23 mouse cellular contexts compared by ENCODE assay signal in the genomic region with DNA sequence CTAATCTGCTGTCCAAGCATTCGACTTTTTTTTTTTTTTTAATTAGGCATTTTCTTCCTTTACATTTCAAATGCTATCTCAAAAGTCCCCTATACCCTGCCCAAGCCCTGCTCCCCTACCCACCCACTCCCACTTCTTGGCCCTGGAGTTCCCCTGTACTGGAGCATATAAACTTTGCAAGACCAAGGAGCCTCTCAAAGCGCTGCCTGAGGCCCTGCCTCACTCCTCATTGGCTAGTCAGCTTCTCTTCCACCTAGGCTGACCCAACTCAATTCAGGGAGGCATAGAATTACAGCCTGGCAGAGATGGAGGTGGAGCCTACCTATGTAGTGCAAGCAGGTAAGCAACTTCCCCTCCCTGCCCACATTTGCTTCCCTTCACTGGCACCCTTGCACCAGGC.
DNase-seq lines count a peak whose midpoint lies in the region; ATAC-seq lines count a peak whose summit lies in the region.
"Had no signal": no experiment of that assay in that cellular context is flagged by ENCODE, and none has a peak within 500 bp of the region (broad histone marks: within the 10 kb centered on the region; RNA-seq: fewer than 3 reads in every experiment).

No protein-coding gene starts in this region.

- no peaks in the 10 kb centered on the region for H3K4me1 ChIP-seq in kidney, embryonic 16.5 days (ENCODE audit: insufficient read depth, low read length)
- no peaks in the 10 kb centered on the region for H3K4me1 ChIP-seq in kidney, embryonic 14.5 days (ENCODE audit: control insufficient read depth, insufficient read depth, low read length)
- 0 out of 2 replicates have a peak, but pooled peaks cover 5% of the 10 kb centered on the region for H3K4me1 ChIP-seq in limb, embryonic 13.5 days
- H3K4me1 ChIP-seq: embryonic facial prominence, embryonic 10.5 days; embryonic facial prominence, embryonic 12.5 days; forebrain, embryonic 13.5 days; forebrain, embryonic 15.5 days had no signal

- H3K9ac ChIP-seq in kidney, embryonic 16.5 days (replicated peaks; ENCODE audit: low read length) = no peak overlapping the region
- no peak overlapping the region for H3K9ac ChIP-seq in kidney, embryonic 14.5 days (ENCODE audit: low read depth, low read length)
- H3K9ac ChIP-seq in limb, embryonic 13.5 days = no peak overlapping the region
- H3K9ac ChIP-seq: embryonic facial prominence, embryonic 12.5 days; forebrain, embryonic 13.5 days; forebrain, embryonic 15.5 days had no signal

- H3K4me3 ChIP-seq in kidney, embryonic 16.5 days (ENCODE audit: low read length) = no peak overlapping the region
- H3K4me3 ChIP-seq in kidney, embryonic 14.5 days (ENCODE audit: low read length) = no peak overlapping the region
- H3K4me3 ChIP-seq in limb, embryonic 13.5 days = no peak overlapping the region
- H3K4me3 ChIP-seq: embryonic facial prominence, embryonic 10.5 days; embryonic facial prominence, embryonic 12.5 days; forebrain, embryonic 13.5 days; forebrain, embryonic 15.5 days had no signal

- peak; percentile 27; the same call in 1 of the 2 replicates for ATAC-seq in kidney, embryonic 16.5 days (ENCODE audit: low FRiP score, low TSS enrichment)
- ATAC-seq in kidney, embryonic 14.5 days (ENCODE audit: low FRiP score, low TSS enrichment) = no peak
- 0 out of 2 replicates have a peak, but pooled peaks have one; percentile 28 for ATAC-seq in limb, embryonic 13.5 days (ENCODE audit: low FRiP score, low read depth)
- ATAC-seq: activated CD4-positive, CD25-positive, alpha-beta regulatory T cell, adult 4 months; CD4-positive, CD25-positive, alpha-beta regulatory T cell, adult 4 months; forebrain, embryonic 13.5 days; forebrain, embryonic 15.5 days; Patski had no signal

- no peak overlapping the region for H3K4me2 ChIP-seq in kidney, embryonic 16.5 days (replicated peaks; ENCODE audit: low read depth, low read length)
- no peak overlapping the region for H3K4me2 ChIP-seq in kidney, embryonic 14.5 days (replicated peaks; ENCODE audit: low read depth, low read length)
- H3K4me2 ChIP-seq in limb, embryonic 13.5 days (replicated peaks) = no peak overlapping the region
- H3K4me2 ChIP-seq: embryonic facial prominence, embryonic 12.5 days; forebrain, embryonic 13.5 days; forebrain, embryonic 15.5 days had no signal

- no peak overlapping the region for H3K27ac ChIP-seq in kidney, embryonic 16.5 days (ENCODE audit: low read length)
- no peak overlapping the region for H3K27ac ChIP-seq in kidney, embryonic 14.5 days (ENCODE audit: low read depth, low read length)
- no peak overlapping the region for H3K27ac ChIP-seq in limb, embryonic 13.5 days
- H3K27ac ChIP-seq: embryonic facial prominence, embryonic 10.5 days; embryonic facial prominence, embryonic 12.5 days; forebrain, embryonic 13.5 days; forebrain, embryonic 15.5 days had no signal

- H3K9me3 ChIP-seq in kidney, embryonic 16.5 days (ENCODE audit: low read length) = no peaks in the 10 kb centered on the region
- no peaks in the 10 kb centered on the region for H3K9me3 ChIP-seq in kidney, embryonic 14.5 days (ENCODE audit: control insufficient read depth, low read length)
- H3K9me3 ChIP-seq in limb, embryonic 13.5 days = no peaks in the 10 kb centered on the region
- H3K9me3 ChIP-seq: embryonic facial prominence, embryonic 10.5 days; embryonic facial prominence, embryonic 12.5 days; forebrain, embryonic 13.5 days; forebrain, embryonic 15.5 days had no signal

- 59% methylated on average over 2 of the region's 2 CpGs for WGBS in kidney, embryonic 16.5 days
- 52% methylated on average over 2 of the region's 2 CpGs for WGBS in kidney, embryonic 14.5 days
- WGBS in limb, embryonic 13.5 days = 63% methylated on average over 2 of the region's 2 CpGs

- no peaks in the 10 kb centered on the region for H3K36me3 ChIP-seq in kidney, embryonic 16.5 days (ENCODE audit: insufficient read depth, low read length)
- no peaks in the 10 kb centered on the region for H3K36me3 ChIP-seq in kidney, embryonic 14.5 days (ENCODE audit: control insufficient read depth, insufficient read depth, low read length)
- no peaks in the 10 kb centered on the region for H3K36me3 ChIP-seq in limb, embryonic 13.5 days
- H3K36me3 ChIP-seq: embryonic facial prominence, embryonic 10.5 days; embryonic facial prominence, embryonic 12.5 days; forebrain, embryonic 15.5 days; G1E had no signal

- peak; percentile 74 for DNase-seq in heart, adult 11 months
- no peak for DNase-seq in heart, postnatal 36 days
- DNase-seq: adrenal gland, adult 8-10 months; adrenal gland, postnatal 14 days; adrenal gland, postnatal 36 days; B cell, adult 2 months; cerebellum, adult 11-12 months; cerebellum, adult 2 months; cerebellum, adult 9-10 months; cerebellum, postnatal 10 days; cerebellum, postnatal 25 days had no signal

- intact Hi-C loops in heart, postnatal 36 days (cut with DNase I) = no loop called here

- no peaks in the 10 kb centered on the region for H3K27me3 ChIP-seq in kidney, embryonic 16.5 days (ENCODE audit: insufficient read depth, low read length)
- no peaks in the 10 kb centered on the region for H3K27me3 ChIP-seq in kidney, embryonic 14.5 days (ENCODE audit: control insufficient read depth, insufficient read depth, low read length)
- H3K27me3 ChIP-seq in limb, embryonic 13.5 days = no peaks in the 10 kb centered on the region
- H3K27me3 ChIP-seq: CH12.LX; embryonic facial prominence, embryonic 12.5 days; forebrain, embryonic 13.5 days; forebrain, embryonic 15.5 days; Patski had no signal
